Mouse (Mus musculus) midbrain, embryonic 15.5 days (tissue): ENCODE measurements around the gene Fasl. TPM values are rescaled to one million over a fixed set of nuclear protein-coding genes. Genes with fewer than 3 reads are reported as not detected.

Source experiments
- polyA plus RNA-seq: library from polyadenylated mRNA; unstranded; fragments of >200 nt; fragmentation: Nextera tagmentation; extraction: Ambion mirVana; gene quantifications from 2 replicates; pipeline ENCODE4 v1.2.1, GENCODE M21; 2015

Gene Fasl
- polyA plus RNA-seq, 1 experiment from 2014 or later = 0.12 TPM

Other genes with a start within 250 kb of the Fasl start
- 17.2 and 18.4 TPM in 2 replicates for gene Suco, start 88.2 kb upstream of the Fasl start, polyA plus RNA-seq
- 35.1 and 38.2 TPM in 2 replicates for gene Pigc, start 180.7 kb upstream of the Fasl start, polyA plus RNA-seq
- gene 4930558K02Rik, start 191.1 kb upstream of the Fasl start, polyA plus RNA-seq = 0.22 TPM in 1 of 2 replicates, not detected in the other